Mouse (Mus musculus): ENCODE data around the gene Mymk.
A peak's percentile ranks its signal among the peaks of the same experiment; 100 is the strongest.

Gene Mymk

GRCm38 (mm10) chr2:27078312-27078711 is 6.3 kb upstream of the Mymk start:
- DNase-seq: no peak

GRCm38 (mm10) chr2:27077655-27078244 is 5.8 kb upstream of the Mymk start:
- no peak for DNase-seq

DNA sequence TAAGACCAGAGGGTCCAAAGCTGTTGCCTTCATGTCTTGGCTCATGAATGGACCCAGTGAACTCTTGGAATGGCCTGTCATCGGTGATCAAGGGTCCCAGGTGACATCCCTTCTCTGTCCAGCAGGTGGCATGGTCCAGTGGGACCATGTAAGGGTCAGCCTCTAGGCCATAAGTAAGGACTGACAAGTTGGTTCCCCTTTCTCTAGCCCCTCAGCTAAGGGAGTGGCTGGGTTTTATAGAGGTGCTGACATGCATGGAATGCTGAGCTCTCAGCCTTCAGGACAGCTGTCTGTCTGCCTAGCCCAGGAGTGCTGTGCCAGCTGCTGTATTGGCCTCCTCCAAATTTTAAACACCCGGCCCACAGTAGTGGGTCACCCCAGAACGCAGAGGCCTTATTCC is 3.5 kb upstream of the Mymk start:
- peak; percentile 58 to 59 for DNase-seq

DNA sequence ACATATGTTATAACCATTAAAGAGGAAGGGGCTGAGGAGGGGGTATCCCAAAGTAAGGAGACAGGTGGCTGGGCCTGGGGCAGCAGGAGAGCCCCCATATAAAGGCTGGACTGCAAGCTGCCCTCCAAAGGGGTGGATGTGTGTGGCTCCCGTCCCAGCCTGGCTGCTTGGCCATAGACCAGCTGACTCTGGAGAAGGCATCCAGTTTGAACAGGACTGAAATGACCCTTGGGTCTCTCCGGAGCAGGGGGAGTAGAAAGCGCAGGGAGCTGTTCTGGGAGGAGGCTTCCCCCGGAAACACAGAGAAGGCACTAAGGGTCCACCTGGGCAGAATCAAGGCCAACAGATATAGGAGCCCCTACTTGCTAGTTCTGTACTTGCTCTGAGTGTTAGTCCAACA is 2.8 kb upstream of the Mymk start:
- no peak for DNase-seq

DNA sequence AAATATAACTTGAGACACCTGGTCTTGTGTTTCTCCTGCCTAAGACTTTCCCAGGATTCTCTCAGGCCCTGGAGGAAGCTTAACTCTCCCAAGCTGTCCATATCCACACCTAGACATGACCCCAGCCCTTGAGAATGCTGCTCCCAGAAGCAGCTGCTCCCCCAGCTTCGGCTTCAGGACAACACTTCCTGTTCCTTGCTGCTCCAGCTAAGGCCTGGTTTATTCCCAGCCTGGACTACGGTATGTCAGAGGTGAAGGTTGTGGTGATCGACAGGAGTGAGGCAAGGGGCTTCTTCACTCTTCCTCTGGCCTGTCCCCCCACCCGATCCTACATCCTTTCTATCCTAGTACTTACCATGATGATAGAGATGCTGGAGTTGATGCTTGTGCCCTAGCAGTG is 1.4 kb upstream of the Mymk start:
- DNase-seq: no peak

DNA sequence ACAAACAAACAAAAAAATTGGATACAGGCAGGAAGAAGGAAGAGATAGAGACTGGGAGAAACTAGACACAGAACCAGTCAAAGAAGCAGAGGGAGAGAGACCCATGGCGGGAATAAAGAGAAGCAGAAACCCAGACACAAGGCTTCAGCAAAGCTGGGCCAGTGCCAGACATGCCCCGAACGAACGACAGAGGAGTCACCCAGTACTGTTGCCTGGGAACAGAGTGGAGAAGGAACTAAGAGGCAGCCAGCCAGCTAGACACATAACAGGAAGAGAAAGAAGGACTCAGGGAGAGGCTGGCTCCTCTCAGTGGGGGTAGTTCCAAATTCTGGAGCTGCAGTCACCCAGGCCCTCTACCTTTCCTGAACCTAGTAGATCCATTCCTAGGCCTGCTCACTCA is 842 bp downstream of the Mymk start:
- DNase-seq: peak in 1 of 2 experiments; percentile 24

GRCm38 (mm10) chr2:27070247-27070813 is 1.6 kb downstream of the Mymk start:
- DNase-seq: no peak

DNA sequence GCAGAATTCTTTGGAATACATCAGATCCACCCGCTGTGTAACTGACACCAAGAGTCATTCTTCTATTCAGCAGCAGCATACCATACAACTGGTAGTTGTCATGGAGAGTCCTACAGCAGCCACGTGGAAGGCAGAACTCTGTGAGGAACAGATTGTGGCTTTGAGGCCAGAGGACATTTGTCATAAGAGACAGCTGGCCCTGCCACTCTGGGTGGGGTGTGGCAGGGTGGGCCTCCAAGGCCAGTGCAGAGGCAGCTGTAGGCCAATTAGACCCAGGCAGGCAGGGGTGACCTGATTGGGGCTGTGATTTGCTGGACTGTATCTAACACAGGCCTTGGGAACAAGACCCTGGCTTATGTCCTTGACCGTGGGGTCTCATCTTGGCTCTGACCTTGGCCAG is 2.3 kb downstream of the Mymk start:
- DNase-seq: no peak

DNA sequence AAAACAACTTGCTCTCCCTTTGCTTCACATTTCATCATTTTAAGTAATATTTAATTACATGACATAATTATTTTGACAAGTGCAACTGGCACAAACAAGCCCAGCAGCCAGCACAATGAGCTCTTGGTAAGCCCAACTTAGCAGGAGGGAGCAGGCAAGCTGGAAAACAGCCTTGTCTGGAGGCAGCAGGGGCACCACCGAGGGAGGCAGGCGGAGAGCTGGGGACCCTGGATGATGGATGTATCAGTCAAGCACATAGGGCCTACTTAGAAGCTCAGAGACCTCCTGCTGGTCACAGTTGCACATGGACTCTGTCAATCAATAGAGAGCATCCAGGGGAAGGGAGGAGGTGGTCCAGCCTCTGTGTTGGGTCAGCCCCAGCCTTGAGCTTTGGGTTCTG is 4.0 kb downstream of the Mymk start:
- DNase-seq: no peak

GRCm38 (mm10) chr2:27067124-27067523 is 4.9 kb downstream of the Mymk start:
- no peak for DNase-seq

- no peak for DNase-seq
These were observed 12.8 kb downstream of the Mymk start for GRCm38 (mm10) chr2:27059187-27059586.

- DNase-seq: no peak
These were observed 13.2 kb downstream of the Mymk start for GRCm38 (mm10) chr2:27058751-27059150.

DNA sequence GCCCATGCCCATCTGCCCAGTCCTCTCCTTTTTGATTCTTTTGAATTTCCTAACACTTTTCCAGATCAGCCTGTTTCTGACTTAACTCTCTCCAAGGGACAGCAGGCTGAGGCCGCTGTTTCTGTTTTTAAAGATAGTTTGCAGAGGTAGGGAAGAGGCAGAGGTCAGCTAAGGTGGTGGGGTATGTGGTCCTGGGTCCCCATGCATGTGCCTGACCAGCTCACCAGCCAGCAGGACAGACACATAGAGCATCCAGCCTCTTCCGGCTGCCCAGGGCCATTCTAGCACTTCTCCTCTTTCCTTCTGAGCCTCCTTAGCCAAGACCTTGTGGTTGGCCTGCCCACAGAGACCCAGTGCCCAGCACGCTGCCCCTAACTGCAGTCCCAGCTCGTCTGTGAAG is 13.7 kb downstream of the Mymk start:
- no peak for DNase-seq

DNA sequence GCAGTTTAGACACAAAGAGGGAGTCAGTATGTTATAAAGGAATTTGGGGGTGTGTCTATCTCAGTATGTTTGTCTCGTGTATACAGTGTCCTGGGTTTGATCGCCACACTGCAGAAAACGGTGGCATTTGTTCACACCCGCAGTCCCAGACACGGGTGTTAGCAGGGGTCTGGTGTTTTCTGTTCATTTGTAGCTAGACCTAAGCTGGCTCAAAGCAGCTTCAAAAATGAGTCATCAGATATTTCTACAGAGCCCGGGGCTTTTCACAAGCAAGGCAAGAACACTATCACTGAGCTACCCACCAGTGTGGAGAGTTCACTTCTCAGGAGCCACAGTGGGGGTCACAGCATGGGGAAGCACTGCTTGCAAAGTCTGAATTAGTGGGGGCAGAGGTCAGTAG is 22.6 kb downstream of the Mymk start:
- no peak for DNase-seq

- no peak for DNase-seq
These were observed 25.8 kb downstream of the Mymk start for GRCm38 (mm10) chr2:27045979-27046770.

DNA sequence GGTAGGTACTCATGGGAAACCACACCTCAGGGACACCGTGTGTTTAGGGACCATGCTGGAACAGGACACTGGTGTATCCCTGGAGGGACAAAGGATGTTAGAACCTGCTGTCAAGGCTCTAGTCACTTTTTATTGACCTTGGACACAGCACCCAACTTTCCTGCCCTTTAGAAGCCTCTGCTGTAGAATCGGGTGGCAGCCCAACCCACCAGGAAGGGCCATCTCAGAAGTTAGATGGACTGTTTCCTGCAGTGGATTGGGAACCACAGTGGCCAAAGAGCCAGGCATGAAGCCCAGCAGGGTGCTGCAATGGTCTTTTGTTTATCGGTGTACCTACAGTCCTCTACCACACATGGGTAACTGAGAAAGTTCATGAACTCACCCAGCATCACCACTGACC is 27.3 kb downstream of the Mymk start:
- DNase-seq: no peak

- DNase-seq: no peak
These were observed 27.8 kb downstream of the Mymk start for GRCm38 (mm10) chr2:27044166-27044565.

- DNase-seq: peak; percentile 84 to 85
These were observed 28.5 kb downstream of the Mymk start for GRCm38 (mm10) chr2:27043461-27043860.

DNA sequence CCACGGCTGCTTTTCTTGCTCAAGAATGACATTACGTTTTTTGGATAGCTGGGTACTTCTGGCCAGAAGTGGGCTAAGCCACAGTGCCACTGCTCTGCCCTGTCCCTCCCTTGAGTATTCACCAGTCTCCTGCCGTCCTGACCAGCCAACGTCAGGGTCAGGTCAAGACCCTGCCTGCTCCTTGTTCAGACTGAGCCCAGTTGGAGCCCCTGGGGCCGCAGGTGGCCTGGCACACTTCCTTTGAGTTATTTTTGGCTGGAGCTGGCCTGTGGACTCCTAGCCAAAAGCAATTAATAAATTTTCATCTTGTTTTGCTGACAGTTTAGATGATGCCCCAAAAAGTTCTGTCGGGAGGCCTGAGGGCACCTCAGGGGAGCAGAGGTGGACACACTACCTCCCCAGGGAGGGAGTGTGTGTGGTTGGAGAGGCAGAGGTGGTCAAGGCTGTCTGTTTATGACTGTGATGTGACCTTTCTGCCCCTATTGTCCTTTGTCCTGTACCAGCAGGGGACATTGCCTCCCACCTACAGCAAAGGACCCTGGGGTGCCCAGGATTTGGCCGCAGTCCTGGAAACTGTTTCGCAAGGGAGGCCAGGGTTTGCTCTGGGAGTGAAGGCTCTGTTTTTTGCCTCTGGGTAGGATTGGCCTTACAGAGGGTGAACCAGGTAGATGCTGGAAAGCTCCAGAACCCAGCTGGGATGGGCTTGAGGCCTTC is 29.7 kb downstream of the Mymk start:
- DNase-seq: no peak

GRCm38 (mm10) chr2:27039286-27039685 is 32.7 kb downstream of the Mymk start:
- no peak for DNase-seq

- DNase-seq: peak; percentile 73 to 83
These were observed 33.4 kb downstream of the Mymk start for GRCm38 (mm10) chr2:27038596-27038995.

DNA sequence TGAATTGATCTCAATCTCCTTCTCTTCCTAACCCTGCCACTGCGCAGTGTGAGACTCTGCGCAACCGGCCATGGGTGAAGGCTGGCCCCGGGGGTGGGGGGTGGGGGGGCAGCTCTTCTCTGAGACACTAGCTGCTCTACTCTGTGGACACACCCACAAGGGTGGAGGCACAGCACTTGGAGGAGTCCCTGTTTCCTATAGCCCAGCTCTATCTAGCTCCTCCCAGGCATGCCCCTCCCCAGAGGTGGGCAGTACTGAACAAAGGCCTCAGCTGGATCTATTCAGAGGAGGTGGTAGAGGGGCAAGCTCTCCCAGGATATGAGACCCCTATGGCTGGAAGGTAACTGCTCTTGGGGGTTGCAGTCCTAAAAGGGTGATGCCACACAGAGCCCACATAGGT is 35.0 kb downstream of the Mymk start:
- DNase-seq: no peak

GRCm38 (mm10) chr2:27036003-27036402 is 36.0 kb downstream of the Mymk start:
- DNase-seq: no peak

- no peak for DNase-seq
These were observed 39.6 kb downstream of the Mymk start for GRCm38 (mm10) chr2:27032361-27032760.

All from cerebellum, postnatal 36 days (tissue).